Mouse (Mus musculus) lung, embryonic 16.5 days (tissue): Measurements from ENCODE around the gene Commd7. TPM values are rescaled to one million over a fixed set of nuclear protein-coding genes. Genes with fewer than 3 reads are reported as not detected.

Source experiments
- ATAC-seq: fragments of 200-750 bp; cut with Nextera tagmentation; 2 replicates; pipeline ENCODE4 v1.8.0; 2017; ENCODE audit warnings: low read depth, mild to moderate bottlenecking, moderate library complexity
- H3K27ac ChIP-seq: fragments of 300-500 bp; sonication (generic); 2 replicates; pipeline ENCODE4 v1.5.1; 2014; ENCODE audit warnings: mild to moderate bottlenecking, control low read depth, low read length
- H3K27me3 ChIP-seq: fragments of 300-500 bp; sonication (generic); 2 replicates; pipeline ENCODE4 v1.6.1; 2014; ENCODE audit warnings: low read depth, low read length, mixed read lengths; ENCODE audit not compliant: control insufficient read depth, insufficient read depth
- H3K36me3 ChIP-seq: fragments of 300-500 bp; sonication (generic); 2 replicates; pipeline ENCODE4 v1.6.1; 2014; ENCODE audit warnings: low read length; ENCODE audit not compliant: control insufficient read depth, insufficient read depth
- H3K4me1 ChIP-seq: fragments of 300-500 bp; sonication (generic); replicated peaks from 2 replicates; pipeline ENCODE4 v1.6.1; 2014; ENCODE audit warnings: low read length, mixed read lengths; ENCODE audit not compliant: control insufficient read depth, insufficient read depth
- H3K4me2 ChIP-seq: fragments of 300-500 bp; sonication (generic); 2 replicates; pipeline ENCODE4 v1.6.1; 2014; ENCODE audit warnings: low read depth, low read length, control low read depth
- H3K4me3 ChIP-seq: fragments of 300-500 bp; sonication (generic); 2 replicates; pipeline ENCODE4 v1.5.1; 2014; ENCODE audit warnings: mild to moderate bottlenecking, low read length, control low read depth
- H3K9ac ChIP-seq: fragments of 300-500 bp; sonication (generic); 2 replicates; pipeline ENCODE4 v1.6.1; 2014; ENCODE audit warnings: low read length, control low read depth
- H3K9me3 ChIP-seq: fragments of 300-500 bp; sonication (generic); 2 replicates; pipeline ENCODE4 v1.6.1; 2016; ENCODE audit warnings: low read length; ENCODE audit not compliant: control insufficient read depth
- WGBS: fragments of 180-500 bp; shearing (Covaris S2); extraction: QIAGEN DNeasy Blood & Tissue Kit; methylation state at CpG from one replicate; pipeline ENCODE4 v1.1.7; 2014; 5-methylcytosine and 5-hydroxymethylcytosine counted together
- polyA plus RNA-seq: library from polyadenylated mRNA; unstranded; fragments of >200 nt; fragmentation: Nextera tagmentation; extraction: Ambion mirVana; gene quantifications from 2 replicates; pipeline ENCODE4 v1.2.1, GENCODE M21; 2015

Gene Commd7
- polyA plus RNA-seq, 1 experiment from 2014 or later = 81.0 TPM

DNA sequence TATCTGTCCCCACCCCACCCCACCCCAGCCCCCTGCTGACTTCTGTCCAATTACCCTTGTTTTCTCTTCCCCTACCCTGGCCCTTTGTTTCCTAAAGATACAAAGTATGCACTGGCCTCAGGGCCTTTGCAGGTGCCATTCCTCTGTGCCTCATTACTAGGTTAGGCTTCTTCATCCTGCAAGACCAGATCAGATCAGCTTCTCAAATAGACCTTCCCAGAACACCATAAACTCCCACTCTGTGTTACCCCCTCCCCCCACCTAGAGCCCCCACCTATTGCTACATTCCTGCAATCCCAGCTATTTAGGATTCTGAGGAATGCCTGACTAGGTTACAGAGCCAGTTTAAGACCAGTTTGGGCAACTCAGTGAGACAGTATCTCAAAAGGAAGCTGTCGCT, 20.8 kb downstream of the Commd7 start:
- no peak for ATAC-seq
- H3K27ac ChIP-seq = no peak overlapping the region
- H3K9ac ChIP-seq = no peak overlapping the region
- H3K4me3 ChIP-seq = no peak overlapping the region
- H3K9me3 ChIP-seq = no peaks in the 10 kb centered on the region
- WGBS = 87% methylated on average over 1 of the region's 1 CpGs
- no peak overlapping the region for H3K4me2 ChIP-seq
- H3K27me3 ChIP-seq = no peaks in the 10 kb centered on the region
- H3K4me1 ChIP-seq = peaks cover 36% of the 10 kb centered on the region
- H3K36me3 ChIP-seq = peaks cover 6% of the 10 kb centered on the region; the same call in 1 of the 2 replicates

DNA sequence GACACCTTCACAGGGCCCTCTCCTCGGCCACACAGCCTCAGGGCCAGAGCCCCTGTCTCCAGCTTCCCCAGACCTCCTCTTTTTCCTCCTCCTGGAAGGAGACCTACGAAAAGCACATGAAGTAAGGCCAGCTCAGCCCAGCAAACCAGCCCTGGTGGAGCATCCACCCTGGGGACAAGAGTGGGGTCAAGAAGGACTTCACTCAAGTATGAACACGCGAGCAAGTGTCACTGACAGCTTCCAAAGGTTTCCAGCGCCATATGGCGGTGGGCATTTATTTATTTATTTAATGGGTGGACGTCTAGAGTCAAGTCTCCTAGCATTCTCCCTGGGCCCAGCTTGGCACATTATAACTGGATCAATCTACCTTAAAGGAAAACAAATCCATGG, 21.3 kb downstream of the Commd7 start:
- no peak overlapping the region for H3K4me3 ChIP-seq
- H3K4me1 ChIP-seq = peaks cover 36% of the 10 kb centered on the region
- H3K9ac ChIP-seq = peak overlapping the region; percentile 54
- peak overlapping the region; percentile 86 for H3K27ac ChIP-seq
- peaks cover 6% of the 10 kb centered on the region; the same call in 1 of the 2 replicates for H3K36me3 ChIP-seq
- H3K27me3 ChIP-seq = no peaks in the 10 kb centered on the region
- ATAC-seq = peak; percentile 3; the same call in 1 of the 2 replicates
- 44% methylated on average over 7 of the region's 7 CpGs for WGBS
- no peaks in the 10 kb centered on the region for H3K9me3 ChIP-seq
- H3K4me2 ChIP-seq = no peak overlapping the region

- 22% methylated on average over 14 of the region's 14 CpGs for WGBS
- peak; percentile 80 for ATAC-seq
These were observed 21.9 kb downstream of the Commd7 start for GRCm38 (mm10) chr2:153610426-153611240.

DNA sequence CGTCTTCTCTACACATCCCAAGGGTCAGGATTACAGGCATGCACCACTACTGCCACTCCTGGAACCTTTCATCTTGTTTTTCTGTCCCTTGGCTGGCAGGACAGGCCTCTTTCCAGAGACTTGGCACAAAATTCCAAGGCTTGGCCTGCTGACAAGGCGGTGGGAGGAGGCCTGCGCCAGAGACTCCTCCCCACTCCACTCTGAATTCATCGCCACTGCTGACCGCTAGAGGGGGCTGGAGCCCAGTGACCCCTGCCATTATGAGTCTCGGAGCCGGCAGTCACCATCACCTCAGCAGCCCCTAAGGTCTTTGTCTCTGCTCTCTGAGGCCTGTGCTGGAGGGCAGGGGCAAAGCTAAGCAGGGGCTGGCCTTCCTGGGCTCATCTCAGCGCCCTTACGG, 23.0 kb downstream of the Commd7 start:
- peak overlapping the region; percentile 86; the same call in 1 of the 2 replicates for H3K27ac ChIP-seq
- WGBS = 10% methylated on average over 9 of the region's 9 CpGs
- H3K4me2 ChIP-seq = no peak overlapping the region
- H3K9me3 ChIP-seq = no peaks in the 10 kb centered on the region
- peaks cover 36% of the 10 kb centered on the region for H3K4me1 ChIP-seq
- H3K36me3 ChIP-seq = no peaks in the 10 kb centered on the region
- H3K4me3 ChIP-seq = no peak overlapping the region
- peak; percentile 68 for ATAC-seq
- peak overlapping the region; percentile 50 for H3K9ac ChIP-seq
- no peaks in the 10 kb centered on the region for H3K27me3 ChIP-seq

More at GRCm38 (mm10) chr2:153610426-153611240, 21.9 kb downstream of the Commd7 start:
- H3K4me1 ChIP-seq = peaks cover 36% of the 10 kb centered on the region
- H3K9ac ChIP-seq = peak overlapping the region; percentile 54
- no peaks in the 10 kb centered on the region for H3K9me3 ChIP-seq
- H3K27me3 ChIP-seq = no peaks in the 10 kb centered on the region
- peaks cover 6% of the 10 kb centered on the region; the same call in 1 of the 2 replicates for H3K36me3 ChIP-seq
- no peak overlapping the region for H3K4me3 ChIP-seq
- peak overlapping the region; percentile 86 for H3K27ac ChIP-seq
- H3K4me2 ChIP-seq = 0 out of 2 replicates have a peak overlapping the region, but pooled peaks have one; percentile 6

DNA sequence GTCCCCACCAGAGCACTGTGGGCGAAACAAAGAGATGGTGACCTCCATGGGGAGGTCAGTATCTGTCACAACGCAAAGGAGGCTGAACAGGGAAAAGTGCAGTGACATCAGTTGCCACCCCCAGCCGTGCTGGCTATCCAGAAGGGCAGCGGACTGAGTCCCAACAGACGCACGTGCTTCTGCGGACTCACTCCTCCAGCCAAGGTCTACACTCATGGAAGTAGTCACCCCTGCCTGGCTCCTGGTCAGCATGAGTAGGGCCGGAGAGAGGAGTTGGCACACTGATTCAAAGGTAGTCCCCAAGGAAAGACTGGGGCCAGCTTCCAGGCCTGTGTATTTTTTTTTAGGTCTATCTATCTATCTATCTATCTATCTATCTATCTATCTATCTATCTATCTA, 23.5 kb downstream of the Commd7 start:
- 0 out of 2 replicates have a peak overlapping the region, but pooled peaks have one; percentile 5 for H3K27ac ChIP-seq
- 86% methylated on average over 8 of the region's 8 CpGs for WGBS
- H3K9me3 ChIP-seq = no peaks in the 10 kb centered on the region
- H3K4me1 ChIP-seq = peaks cover 36% of the 10 kb centered on the region
- no peak overlapping the region for H3K9ac ChIP-seq
- no peak overlapping the region for H3K4me2 ChIP-seq
- no peaks in the 10 kb centered on the region for H3K27me3 ChIP-seq
- ATAC-seq = no peak
- no peaks in the 10 kb centered on the region for H3K36me3 ChIP-seq
- H3K4me3 ChIP-seq = no peak overlapping the region

GRCm38 (mm10) chr2:153607870-153608515, 24.6 kb downstream of the Commd7 start:
- Histone ChIP-seq H3K4me2 (no peak overlapping the region), H3K4me3 (no peak overlapping the region), H3K27me3 (no peaks in the 10 kb centered on the region), H3K4me1 (peaks cover 36% of the 10 kb centered on the region), H3K36me3 (no peaks in the 10 kb centered on the region), H3K9me3 (no peaks in the 10 kb centered on the region), H3K27ac (peak overlapping the region; percentile 10; the same call in 1 of the 2 replicates), H3K9ac (no peak overlapping the region)
- 57% methylated on average over 13 of the region's 13 CpGs for WGBS
- ATAC-seq = peak; percentile 28; the same call in 1 of the 2 replicates

DNA sequence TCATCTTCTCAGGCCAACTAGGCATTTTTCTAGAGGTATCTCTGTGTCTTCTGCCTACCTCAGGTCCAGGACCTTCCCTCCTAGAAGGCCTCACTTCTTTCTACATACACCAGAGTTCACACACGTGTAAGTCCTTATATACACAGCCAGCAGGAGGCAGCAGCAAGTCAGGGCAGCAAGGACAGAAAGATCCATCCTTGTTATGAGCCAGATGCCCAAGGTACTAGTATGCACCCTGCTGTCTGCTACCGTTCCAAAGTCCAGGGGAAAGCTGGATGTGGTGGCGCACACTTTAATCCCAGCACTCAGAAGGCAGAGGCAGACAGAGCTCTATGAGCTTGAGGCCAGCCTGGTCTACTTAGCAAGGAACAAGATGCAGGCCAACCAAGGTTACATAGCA, 26.2 kb downstream of the Commd7 start:
- Histone ChIP-seq H3K4me1 (peaks cover 30% of the 10 kb centered on the region), H3K9me3 (no peaks in the 10 kb centered on the region), H3K4me2 (no peak overlapping the region), H3K36me3 (no peaks in the 10 kb centered on the region), H3K27ac (no peak overlapping the region), H3K27me3 (no peaks in the 10 kb centered on the region), H3K4me3 (no peak overlapping the region), H3K9ac (no peak overlapping the region)
- WGBS = 79% methylated on average over 3 of the region's 3 CpGs
- no peak for ATAC-seq

- H3K27me3 ChIP-seq = no peaks in the 10 kb centered on the region
- no peak overlapping the region for H3K4me3 ChIP-seq
- H3K9ac ChIP-seq = no peak overlapping the region
- H3K36me3 ChIP-seq = no peaks in the 10 kb centered on the region
- H3K4me2 ChIP-seq = no peak overlapping the region
- H3K4me1 ChIP-seq = peaks cover 15% of the 10 kb centered on the region
- no peaks in the 10 kb centered on the region for H3K9me3 ChIP-seq
- no peak overlapping the region for H3K27ac ChIP-seq
- no peak for ATAC-seq
- WGBS = 37% methylated on average over 4 of the region's 4 CpGs
These were observed 28.9 kb downstream of the Commd7 start for GRCm38 (mm10) chr2:153603724-153604123.
